Mouse (Mus musculus) embryonic fibroblast, embryonic 13.5 days (primary cell): ENCODE measurements at regions not wholly inside any gene's neighbourhood (a gene's known extent, or its start where the extent isn't known, plus 50 kb on each side); places are given as distances from the start of the nearest gene placed in this dataset.

Source experiments
- CTCF ChIP-seq: IDR thresholded peaks from 2 replicates; pipeline ENCODE4 v1.5.1; 2011; ENCODE audit warnings: mild to moderate bottlenecking, control low read depth, low read length, moderate library complexity, borderline replicate concordance; ENCODE audit not compliant: insufficient read depth
- POLR2A ChIP-seq: IDR thresholded peaks from 2 replicates; pipeline ENCODE4 v1.6.1; 2011; ENCODE audit warnings: low read depth, mild to moderate bottlenecking, control low read depth, low read length, moderate library complexity

- TF ChIP-seq CTCF (no peak), POLR2A (no peak)
Observed at GRCm38 (mm10) chr9:31757894-31758561, 155.2 kb downstream of the Barx2 start.
